Mouse (Mus musculus): ENCODE measurements at regions not wholly inside any gene's neighbourhood (a gene's known extent, or its start where the extent isn't known, plus 50 kb on each side); places are given as distances from the start of the nearest gene placed in this dataset.

- no peak for ATAC-seq (ENCODE audit: insufficient read depth, low FRiP score, low read depth)
- Histone ChIP-seq H3K36me3 (no peaks in the 10 kb centered on the region), H3K4me2 (no peak overlapping the region), H3K4me3 (replicated peaks) (no peak overlapping the region), H3K27me3 (replicated peaks) (no peaks in the 10 kb centered on the region), H3K9me3 (no peaks in the 10 kb centered on the region), H3K4me1 (no peaks in the 10 kb centered on the region), H3K27ac (no peak overlapping the region), H3K9ac (no peak overlapping the region)
- 54% methylated on average over 7 of the region's 7 CpGs for WGBS
Measured at GRCm38 (mm10) chr1:120930141-120930540, 327.9 kb downstream of the En1 start.

DNA sequence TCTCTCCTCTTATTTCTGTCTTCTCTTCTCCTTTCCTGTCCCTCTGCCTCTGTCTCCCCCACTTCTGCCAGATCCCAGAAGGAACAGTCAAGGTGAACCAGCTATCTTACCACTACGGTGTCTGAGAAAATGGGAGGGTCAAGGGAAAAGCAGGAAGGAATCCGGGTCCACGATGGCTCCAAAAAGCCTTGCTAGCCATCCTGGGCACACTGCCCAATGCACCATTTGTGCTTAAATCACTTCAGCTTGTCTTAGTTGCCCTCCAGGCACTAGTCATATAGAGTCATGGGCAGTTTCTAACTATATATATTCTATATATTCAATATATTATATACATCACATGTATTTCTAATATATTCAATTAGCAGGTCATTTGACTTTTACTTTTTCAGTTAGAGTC, 333.1 kb downstream of the En1 start:
- no peak overlapping the region for H3K4me3 ChIP-seq (replicated peaks)
- no peak for ATAC-seq (ENCODE audit: insufficient read depth, low FRiP score, low read depth)

DNA sequence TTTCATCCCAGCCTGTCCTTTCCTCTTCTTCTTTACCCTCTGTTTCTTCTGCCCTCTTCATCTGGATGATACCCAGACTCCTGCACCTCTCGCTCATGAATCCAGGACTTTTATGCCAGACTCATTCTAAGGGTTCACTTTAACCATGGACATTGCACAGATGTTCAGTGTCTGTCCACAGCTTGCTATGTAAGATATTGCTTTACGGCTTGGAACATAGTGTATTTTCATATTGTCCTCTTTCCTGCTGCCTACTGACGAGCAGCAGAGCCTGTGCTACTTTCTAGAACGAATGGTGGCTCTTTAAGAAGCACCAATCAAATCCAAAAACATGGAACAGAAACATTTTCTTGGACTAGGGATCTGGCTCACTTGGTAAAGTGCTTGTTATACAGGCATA, 341.5 kb downstream of the En1 start:
- H3K4me2 ChIP-seq: no peak overlapping the region
- H3K4me3 ChIP-seq (replicated peaks): no peak overlapping the region
- H3K9ac ChIP-seq: no peak overlapping the region
- H3K9me3 ChIP-seq: no peaks in the 10 kb centered on the region
- no peaks in the 10 kb centered on the region for H3K27me3 ChIP-seq (replicated peaks)
- no peaks in the 10 kb centered on the region for H3K36me3 ChIP-seq
- no peak overlapping the region for H3K27ac ChIP-seq
- ATAC-seq (ENCODE audit: insufficient read depth, low FRiP score, low read depth): no peak
- 53% methylated on average over 4 of the region's 4 CpGs for WGBS
- H3K4me1 ChIP-seq: no peaks in the 10 kb centered on the region

More for the DNA sequence above, 333.1 kb downstream of the En1 start:
- no peaks in the 10 kb centered on the region for H3K36me3 ChIP-seq
- no peak overlapping the region for H3K27ac ChIP-seq
- H3K4me2 ChIP-seq: no peak overlapping the region
- no peak overlapping the region for H3K9ac ChIP-seq
- no peaks in the 10 kb centered on the region for H3K4me1 ChIP-seq
- WGBS: 80% methylated on average over 3 of the region's 3 CpGs
- H3K27me3 ChIP-seq (replicated peaks): no peaks in the 10 kb centered on the region
- H3K9me3 ChIP-seq: no peaks in the 10 kb centered on the region

- no peak for ATAC-seq (ENCODE audit: insufficient read depth, low FRiP score, low read depth)
- H3K9me3 ChIP-seq: no peaks in the 10 kb centered on the region
- WGBS: 84% methylated on average over 4 of the region's 4 CpGs
Measured at GRCm38 (mm10) chr1:120946349-120946748, 344.1 kb downstream of the En1 start.

GRCm38 (mm10) chr1:120961235-120961634, 359.0 kb downstream of the En1 start:
- ATAC-seq (ENCODE audit: insufficient read depth, low FRiP score, low read depth): no peak
- H3K9me3 ChIP-seq: no peaks in the 10 kb centered on the region
- H3K4me1 ChIP-seq: no peaks in the 10 kb centered on the region
- no peak overlapping the region for H3K4me3 ChIP-seq (replicated peaks)
- H3K9ac ChIP-seq: no peak overlapping the region
- no peaks in the 10 kb centered on the region for H3K27me3 ChIP-seq (replicated peaks)
- no peaks in the 10 kb centered on the region for H3K36me3 ChIP-seq
- no peak overlapping the region for H3K4me2 ChIP-seq
- WGBS: 76% methylated on average over 1 of the region's 1 CpGs
- no peak overlapping the region for H3K27ac ChIP-seq

More at GRCm38 (mm10) chr1:120946349-120946748, 344.1 kb downstream of the En1 start:
- H3K36me3 ChIP-seq: no peaks in the 10 kb centered on the region
- H3K4me2 ChIP-seq: no peak overlapping the region
- no peaks in the 10 kb centered on the region for H3K4me1 ChIP-seq
- H3K27me3 ChIP-seq (replicated peaks): no peaks in the 10 kb centered on the region
- H3K27ac ChIP-seq: no peak overlapping the region
- H3K9ac ChIP-seq: no peak overlapping the region
- H3K4me3 ChIP-seq (replicated peaks): no peak overlapping the region

GRCm38 (mm10) chr1:120961984-120962383, 359.8 kb downstream of the En1 start:
- H3K4me1 ChIP-seq: no peaks in the 10 kb centered on the region
- WGBS: 10% methylated on average over 8 of the region's 8 CpGs
- H3K4me2 ChIP-seq: no peak overlapping the region
- no peak overlapping the region for H3K4me3 ChIP-seq (replicated peaks)
- no peaks in the 10 kb centered on the region for H3K36me3 ChIP-seq
- H3K27me3 ChIP-seq (replicated peaks): no peaks in the 10 kb centered on the region
- no peak for ATAC-seq (ENCODE audit: insufficient read depth, low FRiP score, low read depth)
- H3K27ac ChIP-seq: no peak overlapping the region
- H3K9me3 ChIP-seq: no peaks in the 10 kb centered on the region
- H3K9ac ChIP-seq: no peak overlapping the region

DNA sequence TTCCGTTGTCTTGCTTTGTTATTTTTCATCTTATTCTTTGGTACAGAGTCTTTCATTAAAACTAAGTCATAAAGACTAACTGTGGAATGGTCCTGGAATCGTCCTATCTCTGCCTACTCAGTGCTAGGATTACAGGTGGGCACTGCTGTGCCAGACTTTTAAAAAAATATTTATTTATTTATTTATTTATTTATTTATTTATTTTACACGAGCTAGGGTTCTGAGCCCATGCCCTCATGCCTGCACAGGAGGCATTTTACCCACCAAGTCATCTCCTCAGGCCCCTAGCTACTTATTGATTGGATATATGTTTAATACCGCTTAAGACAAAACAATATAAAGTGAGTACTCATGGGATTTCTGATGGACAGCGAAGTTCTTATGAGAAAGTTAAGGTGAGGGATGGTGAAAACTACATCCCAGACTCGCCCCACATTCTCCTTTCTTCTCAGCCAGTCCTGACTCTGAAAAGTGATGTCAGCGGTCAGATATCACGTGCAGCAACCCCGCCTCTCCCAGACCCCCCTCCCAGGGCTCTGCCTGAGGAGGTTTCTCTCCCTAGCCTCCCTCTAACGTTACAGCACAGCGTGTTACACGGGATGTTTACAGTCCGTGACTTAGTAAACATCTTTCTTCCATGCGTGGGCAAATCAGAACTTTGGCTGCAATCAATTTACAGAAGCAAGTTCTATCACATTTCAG, 361.4 kb downstream of the En1 start:
- Histone ChIP-seq H3K4me2 (peak overlapping the region; percentile 48), H3K27ac (no peak overlapping the region), H3K27me3 (replicated peaks) (no peaks in the 10 kb centered on the region), H3K4me1 (no peaks in the 10 kb centered on the region), H3K4me3 (replicated peaks) (peak overlapping the region; percentile 16), H3K9me3 (no peaks in the 10 kb centered on the region), H3K36me3 (no peaks in the 10 kb centered on the region), H3K9ac (no peak overlapping the region)
- ATAC-seq (ENCODE audit: insufficient read depth, low FRiP score, low read depth): peak; percentile 66; the same call in 1 of the 2 replicates
- whole genome bisulfite sequencing: 25% methylated on average over 14 of the region's 14 CpGs

- peak overlapping the region; percentile 48 for H3K4me2 ChIP-seq
- H3K4me3 ChIP-seq (replicated peaks): peak overlapping the region; percentile 16
- no peaks in the 10 kb centered on the region for H3K9me3 ChIP-seq
- no peak overlapping the region for H3K9ac ChIP-seq
- ATAC-seq (ENCODE audit: insufficient read depth, low FRiP score, low read depth): no peak
- no peak overlapping the region for H3K27ac ChIP-seq
- no peaks in the 10 kb centered on the region for H3K36me3 ChIP-seq
- H3K4me1 ChIP-seq: no peaks in the 10 kb centered on the region
- no peaks in the 10 kb centered on the region for H3K27me3 ChIP-seq (replicated peaks)
- WGBS: 32% methylated on average over 17 of the region's 17 CpGs
Measured at GRCm38 (mm10) chr1:120964179-120964517, 361.9 kb downstream of the En1 start.

DNA sequence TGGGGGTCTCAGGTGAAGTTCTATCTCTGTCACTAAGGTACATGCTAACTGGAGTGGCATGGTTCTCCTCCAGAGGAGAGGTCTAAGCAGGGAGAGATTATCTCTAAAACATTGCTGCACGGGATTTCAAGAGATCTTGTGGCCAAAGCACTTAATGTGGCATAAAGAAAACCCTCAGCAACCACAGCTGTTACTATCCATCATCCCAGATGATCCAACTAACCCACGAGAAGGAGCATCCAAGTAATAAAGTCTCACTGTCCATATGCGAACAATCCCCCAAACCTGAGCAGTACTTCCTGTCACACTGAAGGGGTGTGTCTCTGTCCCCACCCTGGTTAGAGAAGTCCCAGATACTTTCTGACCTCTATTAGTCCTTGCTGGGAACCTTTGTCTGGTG, 363.9 kb downstream of the En1 start:
- no peak for ATAC-seq (ENCODE audit: insufficient read depth, low FRiP score, low read depth)

GRCm38 (mm10) chr1:120974661-120975060, 357.7 kb downstream of the Insig2 start:
- H3K4me2 ChIP-seq: no peak overlapping the region
- H3K4me1 ChIP-seq: no peaks in the 10 kb centered on the region
- H3K36me3 ChIP-seq: no peaks in the 10 kb centered on the region
- H3K9ac ChIP-seq: no peak overlapping the region
- 86% methylated on average over 1 of the region's 1 CpGs for WGBS
- no peaks in the 10 kb centered on the region for H3K9me3 ChIP-seq
- H3K4me3 ChIP-seq (replicated peaks): no peak overlapping the region
- no peak for ATAC-seq (ENCODE audit: insufficient read depth, low FRiP score, low read depth)
- H3K27me3 ChIP-seq (replicated peaks): no peaks in the 10 kb centered on the region
- no peak overlapping the region for H3K27ac ChIP-seq

More for the DNA sequence above, 363.9 kb downstream of the En1 start:
- no peaks in the 10 kb centered on the region for H3K4me1 ChIP-seq
- WGBS: 63% methylated on average over 3 of the region's 3 CpGs
- H3K9me3 ChIP-seq: no peaks in the 10 kb centered on the region
- H3K4me3 ChIP-seq (replicated peaks): no peak overlapping the region
- no peak overlapping the region for H3K4me2 ChIP-seq
- no peaks in the 10 kb centered on the region for H3K27me3 ChIP-seq (replicated peaks)
- H3K27ac ChIP-seq: no peak overlapping the region
- H3K36me3 ChIP-seq: no peaks in the 10 kb centered on the region
- no peak overlapping the region for H3K9ac ChIP-seq

DNA sequence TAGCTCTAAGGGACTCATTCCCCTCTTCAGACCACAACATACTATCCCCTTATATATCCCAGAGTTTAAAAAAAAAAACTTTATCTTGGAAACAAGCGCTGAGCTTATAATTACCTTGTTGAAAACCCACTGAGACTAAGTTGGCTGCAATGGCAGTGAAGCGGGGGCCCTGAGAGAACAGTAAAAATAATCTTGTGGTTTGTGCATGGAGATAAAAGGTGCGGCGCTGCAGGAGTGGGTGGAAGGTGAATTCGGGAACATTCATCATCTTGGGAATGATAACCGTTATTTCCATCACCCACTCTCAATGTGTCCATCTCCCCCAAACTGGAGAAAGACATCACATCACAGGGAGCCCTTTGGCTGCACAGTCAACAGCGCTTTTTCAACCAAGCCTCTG, 327.9 kb downstream of the Insig2 start:
- no peaks in the 10 kb centered on the region for H3K27me3 ChIP-seq (replicated peaks)
- no peak overlapping the region for H3K9ac ChIP-seq
- no peak overlapping the region for H3K4me2 ChIP-seq
- no peaks in the 10 kb centered on the region for H3K36me3 ChIP-seq
- 87% methylated on average over 7 of the region's 7 CpGs for WGBS
- no peak for ATAC-seq (ENCODE audit: insufficient read depth, low FRiP score, low read depth)
- no peaks in the 10 kb centered on the region for H3K4me1 ChIP-seq
- no peak overlapping the region for H3K4me3 ChIP-seq (replicated peaks)
- H3K9me3 ChIP-seq: no peaks in the 10 kb centered on the region
- H3K27ac ChIP-seq: no peak overlapping the region

GRCm38 (mm10) chr1:121005198-121005597, 327.2 kb downstream of the Insig2 start:
- H3K27ac ChIP-seq: no peak overlapping the region
- H3K27me3 ChIP-seq (replicated peaks): no peaks in the 10 kb centered on the region
- 47% methylated on average over 3 of the region's 3 CpGs for WGBS
- H3K36me3 ChIP-seq: no peaks in the 10 kb centered on the region
- ATAC-seq (ENCODE audit: insufficient read depth, low FRiP score, low read depth): no peak
- no peaks in the 10 kb centered on the region for H3K9me3 ChIP-seq
- no peak overlapping the region for H3K4me2 ChIP-seq
- no peak overlapping the region for H3K9ac ChIP-seq
- no peak overlapping the region for H3K4me3 ChIP-seq (replicated peaks)
- no peaks in the 10 kb centered on the region for H3K4me1 ChIP-seq

- Histone ChIP-seq H3K4me3 (replicated peaks) (no peak overlapping the region), H3K4me1 (no peaks in the 10 kb centered on the region), H3K27me3 (replicated peaks) (no peaks in the 10 kb centered on the region), H3K4me2 (no peak overlapping the region), H3K9me3 (no peaks in the 10 kb centered on the region), H3K9ac (no peak overlapping the region), H3K27ac (no peak overlapping the region), H3K36me3 (no peaks in the 10 kb centered on the region)
- no peak for ATAC-seq (ENCODE audit: insufficient read depth, low FRiP score, low read depth)
Measured at GRCm38 (mm10) chr1:121012126-121012525, 320.3 kb downstream of the Insig2 start.
